Mouse (Mus musculus) thymus, adult 2 months (tissue): Measurements from ENCODE around the gene Pogk. TPM values are rescaled to one million over a fixed set of nuclear protein-coding genes. Genes with fewer than 3 reads are reported as not detected.

Source experiments
- DNase-seq: peaks from one replicate; pipeline ENCODE4 v3.0.0; 2021
- H3K27ac ChIP-seq: fragments of 200-500 bp; 2 replicates; pipeline ENCODE4 v1.5.1; 2012; ENCODE audit warnings: low read length, control low read depth; ENCODE audit not compliant: control insufficient read depth, insufficient read depth
- H3K27me3 ChIP-seq: fragments of 200-500 bp; 2 replicates; pipeline ENCODE4 v1.6.1; 2012; ENCODE audit warnings: mild to moderate bottlenecking, low read length, moderate library complexity, mixed read lengths; ENCODE audit not compliant: control insufficient read depth, insufficient read depth
- H3K36me3 ChIP-seq: fragments of 200-500 bp; 2 replicates; pipeline ENCODE4 v1.6.1; 2012; ENCODE audit warnings: mild to moderate bottlenecking, low read length, moderate library complexity; ENCODE audit not compliant: control insufficient read depth, insufficient read depth
- H3K4me1 ChIP-seq: fragments of 200-500 bp; replicated peaks from 2 replicates; pipeline ENCODE4 v1.6.1; 2012; ENCODE audit warnings: low read length; ENCODE audit not compliant: control insufficient read depth, insufficient read depth
- H3K4me3 ChIP-seq: fragments of 200-500 bp; 2 replicates; pipeline ENCODE4 v1.5.1; 2012; ENCODE audit warnings: mild to moderate bottlenecking, low read length, control low read depth, moderate library complexity; ENCODE audit not compliant: control insufficient read depth, insufficient read depth
- CTCF ChIP-seq: fragments of 200-500 bp; IDR thresholded peaks from 2 replicates; pipeline ENCODE4 v1.5.1; 2012; ENCODE audit warnings: mild to moderate bottlenecking, control low read depth, low read length, moderate library complexity, borderline replicate concordance; ENCODE audit not compliant: control insufficient read depth, poor library complexity, insufficient read depth; ENCODE audit errors: extremely low read depth
- POLR2A ChIP-seq: fragments of 200-500 bp; IDR thresholded peaks from 2 replicates; pipeline ENCODE4 v1.6.1; 2012; ENCODE audit warnings: mild to moderate bottlenecking, low read length, control low read depth, moderate library complexity; ENCODE audit not compliant: control insufficient read depth, poor library complexity, insufficient read depth; ENCODE audit errors: extremely low read depth
- WGBS: fragments of 180-500 bp; shearing (Covaris S2); methylation state at CpG from one replicate; pipeline ENCODE4 v1.1.7; 2018; 5-methylcytosine and 5-hydroxymethylcytosine counted together
- polyA plus RNA-seq: library from polyadenylated mRNA; depleted of rRNA; stranded (reverse); fragments of >200 nt; gene quantifications from 2 replicates; pipeline ENCODE4 v1.2.3, GENCODE M21; 2012

Pogk gene
- polyA plus RNA-seq, 1 experiment, result 8.1 TPM

DNA sequence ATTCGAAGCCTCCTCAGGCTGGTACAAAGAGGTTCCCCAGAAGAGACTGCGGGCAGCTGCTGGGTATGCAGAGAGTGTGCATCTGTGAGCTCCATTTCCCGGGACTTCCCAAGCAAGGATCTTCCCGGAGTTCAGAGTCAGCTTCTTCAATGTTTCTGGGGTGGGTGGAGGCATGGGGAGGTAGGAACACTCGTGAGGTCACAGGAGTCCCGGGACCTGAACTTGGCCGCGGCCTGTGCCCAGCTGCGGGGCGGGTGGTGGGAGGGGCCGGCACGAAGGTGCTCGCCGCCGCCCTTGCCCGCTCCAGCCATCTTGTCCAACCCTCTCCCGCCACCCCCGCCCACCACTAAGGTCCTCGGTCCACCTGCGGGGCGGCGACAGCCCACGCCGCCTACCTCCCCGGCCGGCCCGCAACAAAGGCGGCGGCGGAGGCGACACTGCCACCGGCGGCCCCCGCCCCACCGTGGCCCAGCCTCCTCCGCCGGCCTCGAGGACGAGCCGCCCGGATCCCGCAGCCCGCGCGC lies 424 bp downstream of the Pogk start:
- DNase-seq, result peak; percentile 32
- H3K27ac ChIP-seq, result no peak overlapping the region
- H3K36me3 ChIP-seq, result no peaks in the 10 kb centered on the region
- no peaks in the 10 kb centered on the region; the same call in 1 of the 2 replicates for H3K27me3 ChIP-seq
- no peak for TF ChIP-seq CTCF
- TF ChIP-seq POLR2A, result no peak
- 1% methylated on average over 39 of the region's 45 CpGs for WGBS
- H3K4me1 ChIP-seq, result peaks cover 4% of the 10 kb centered on the region
- peak overlapping the region; percentile 56 for H3K4me3 ChIP-seq

DNA sequence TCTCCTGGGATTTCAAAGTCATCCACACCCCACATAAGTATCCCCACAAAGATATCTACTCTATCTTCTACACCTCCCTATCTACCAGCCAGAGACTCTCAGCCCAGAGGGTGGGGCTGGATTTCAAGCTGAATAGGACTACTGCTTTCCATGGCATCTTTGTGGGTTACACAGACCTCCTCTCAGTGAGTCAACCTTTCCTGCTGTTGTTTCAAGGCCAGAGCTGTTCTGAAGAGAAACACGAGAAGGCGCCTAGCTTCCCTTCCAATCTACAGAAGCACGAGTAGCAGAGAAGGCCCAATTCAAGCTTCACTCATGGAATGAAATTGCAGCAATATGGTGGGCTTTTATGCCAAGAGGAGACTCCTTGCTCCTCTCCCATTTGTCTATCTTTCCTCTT lies 5.8 kb downstream of the Pogk start:
- WGBS, result 93% methylated on average over 3 of the region's 3 CpGs
- Histone ChIP-seq H3K4me1 (peaks cover under 1% of the 10 kb centered on the region), H3K36me3 (no peaks in the 10 kb centered on the region; the same call in 1 of the 2 replicates), H3K27me3 (no peaks in the 10 kb centered on the region), H3K4me3 (no peak overlapping the region), H3K27ac (no peak overlapping the region)
- DNase-seq, result no peak
- TF ChIP-seq POLR2A (no peak), CTCF (no peak)

DNA sequence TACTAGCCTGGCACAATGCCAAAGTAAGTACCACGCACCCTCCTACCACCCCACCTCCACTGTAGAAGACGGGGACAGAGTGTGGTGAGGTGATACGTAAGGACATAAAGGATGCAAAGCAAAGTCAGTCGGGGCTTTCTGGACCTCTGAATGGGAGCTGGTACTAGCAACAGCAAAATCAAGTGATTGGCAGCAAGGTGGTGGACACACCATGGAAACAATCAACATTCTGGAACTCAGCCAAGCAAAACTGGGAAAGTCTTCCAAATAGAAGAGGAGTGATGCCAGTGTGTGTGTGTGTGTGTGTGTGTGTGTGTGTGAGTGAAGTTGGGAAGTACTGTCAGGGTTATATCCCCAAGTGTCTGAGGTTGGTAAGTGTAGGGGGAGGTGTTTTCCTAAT lies 7.7 kb downstream of the Pogk start:
- no peak for DNase-seq
- Histone ChIP-seq H3K36me3 (peaks cover 5% of the 10 kb centered on the region; the same call in 1 of the 2 replicates), H3K4me3 (no peak overlapping the region), H3K27me3 (no peaks in the 10 kb centered on the region), H3K4me1 (no peaks in the 10 kb centered on the region), H3K27ac (no peak overlapping the region)
- 94% methylated on average over 4 of the region's 4 CpGs for WGBS
- TF ChIP-seq CTCF (no peak), POLR2A (no peak)

DNA sequence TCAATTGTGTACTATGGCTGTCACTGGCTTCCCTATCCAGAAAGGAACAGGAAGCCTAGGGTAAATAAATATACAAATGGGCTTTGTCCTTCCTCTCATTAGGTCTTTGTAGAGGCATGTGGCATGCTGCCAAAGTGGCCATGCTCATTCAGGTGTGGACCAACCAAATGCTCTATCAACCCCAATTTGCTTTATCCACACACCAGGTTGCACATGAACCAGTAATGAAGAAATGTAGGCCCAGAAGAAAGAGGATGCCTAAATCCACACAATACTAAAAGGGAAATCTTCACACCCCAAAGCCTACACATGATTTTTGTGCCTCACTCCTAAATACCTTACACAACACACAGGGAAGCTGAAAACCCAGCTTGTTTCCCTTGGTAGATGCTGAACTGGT lies 8.2 kb downstream of the Pogk start:
- Histone ChIP-seq H3K27ac (no peak overlapping the region), H3K27me3 (no peaks in the 10 kb centered on the region), H3K4me3 (no peak overlapping the region), H3K36me3 (peaks cover 6% of the 10 kb centered on the region; the same call in 1 of the 2 replicates), H3K4me1 (no peaks in the 10 kb centered on the region)
- DNase-seq, result no peak
- TF ChIP-seq CTCF, result no peak
- no peak for TF ChIP-seq POLR2A

DNA sequence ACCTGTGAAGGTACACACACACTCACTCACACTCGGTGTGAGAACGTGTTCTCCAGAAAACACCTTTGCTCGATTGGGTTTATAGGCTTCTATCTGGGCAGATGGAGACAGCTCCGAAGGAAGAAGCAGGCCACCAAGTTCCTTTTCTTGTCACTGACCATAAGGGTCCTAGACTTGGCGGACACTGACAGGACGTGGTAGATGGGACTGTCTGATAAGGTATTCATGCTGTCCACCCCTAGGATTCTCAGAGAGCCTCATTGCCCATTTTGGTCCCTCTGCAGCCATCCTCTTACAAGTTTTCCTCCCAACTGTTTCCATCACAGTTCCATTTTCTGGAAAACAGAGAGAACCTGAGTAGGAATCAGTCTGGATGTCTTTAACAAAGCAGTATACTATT lies 13.3 kb downstream of the Pogk start:
- no peaks in the 10 kb centered on the region for H3K27me3 ChIP-seq
- H3K27ac ChIP-seq, result no peak overlapping the region
- DNase-seq, result no peak
- no peaks in the 10 kb centered on the region for H3K4me1 ChIP-seq
- H3K4me3 ChIP-seq, result no peak overlapping the region
- no peak for TF ChIP-seq CTCF
- H3K36me3 ChIP-seq, result peaks cover 31% of the 10 kb centered on the region
- 97% methylated on average over 6 of the region's 6 CpGs for WGBS

DNA sequence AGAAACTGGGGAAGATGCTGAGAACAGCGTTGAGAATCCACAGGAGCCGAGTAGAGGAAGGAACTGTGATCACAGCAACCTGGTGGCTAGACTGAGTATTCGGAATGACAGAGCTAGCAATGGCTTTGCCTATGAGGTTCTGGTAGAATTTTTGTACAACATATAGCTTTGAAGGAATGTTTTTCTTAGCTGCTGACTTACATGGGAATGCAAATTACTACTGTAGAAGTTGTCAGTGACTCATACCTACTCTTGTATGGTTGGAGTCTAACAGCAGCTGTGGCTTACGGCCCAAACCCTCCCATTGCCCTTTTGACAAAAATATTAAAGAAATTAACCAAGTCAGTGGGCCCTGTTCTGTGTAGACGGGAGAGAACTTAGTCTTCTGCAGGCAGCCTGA lies 14.0 kb downstream of the Pogk start:
- 96% methylated on average over 5 of the region's 5 CpGs for WGBS

DNA sequence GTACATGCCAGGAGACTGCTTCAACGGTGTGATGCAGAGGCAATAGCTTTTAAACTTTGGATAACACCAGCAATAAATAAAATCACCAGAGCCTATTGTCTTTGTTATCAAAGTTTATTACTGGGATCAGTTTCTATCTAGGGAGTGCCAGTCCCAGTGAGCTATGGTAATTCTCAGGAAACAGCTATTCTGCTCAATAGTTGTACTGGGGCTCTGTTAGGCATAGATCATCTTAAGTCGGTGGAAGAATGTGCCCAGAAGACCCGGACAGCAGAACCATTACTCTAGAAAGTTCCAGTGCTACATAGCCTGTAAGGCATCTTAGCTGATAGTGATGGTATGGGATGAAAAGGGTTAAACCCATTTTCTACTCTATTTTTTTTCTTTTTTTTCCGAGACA lies 14.9 kb downstream of the Pogk start:
- H3K27me3 ChIP-seq, result no peaks in the 10 kb centered on the region
- H3K4me1 ChIP-seq, result no peaks in the 10 kb centered on the region
- 91% methylated on average over 4 of the region's 4 CpGs for WGBS
- no peak overlapping the region for H3K4me3 ChIP-seq
- no peak overlapping the region for H3K27ac ChIP-seq
- no peak for DNase-seq
- TF ChIP-seq POLR2A (no peak), CTCF (no peak)
- peaks cover 46% of the 10 kb centered on the region for H3K36me3 ChIP-seq

More for the DNA sequence above, 14.0 kb downstream of the Pogk start:
- no peak for DNase-seq
- no peaks in the 10 kb centered on the region for H3K27me3 ChIP-seq
- no peaks in the 10 kb centered on the region for H3K4me1 ChIP-seq
- no peak overlapping the region for H3K27ac ChIP-seq
- no peak for TF ChIP-seq CTCF
- no peak for TF ChIP-seq POLR2A
- H3K36me3 ChIP-seq, result peaks cover 38% of the 10 kb centered on the region
- no peak overlapping the region for H3K4me3 ChIP-seq
